Mouse (Mus musculus) adrenal gland, postnatal 25 days (tissue): ENCODE data around the gene Tspan5. TPM values are rescaled to one million over a fixed set of nuclear protein-coding genes. Genes with fewer than 3 reads are reported as not detected.
A peak's percentile ranks its signal among the peaks of the same experiment; 100 is the strongest.

ENCODE experiments used
- DNase-seq: peaks from one replicate; pipeline ENCODE4 v3.0.0; 2021; ENCODE audit warnings: mixed read lengths
- total RNA-seq: library from RNA; stranded (reverse); gene quantifications from 2 replicates; pipeline ENCODE4 v1.2.3, GENCODE M21; 2021

The Tspan5 gene
- total RNA-seq, 1 experiment from 2014 or later: 50.1 TPM

- no peak for DNase-seq
Observed at GRCm38 (mm10) chr3:138877741-138878140, 135.7 kb downstream of the Tspan5 start.

GRCm38 (mm10) chr3:138880999-138881724 is 139.2 kb downstream of the Tspan5 start:
- no peak for DNase-seq

GRCm38 (mm10) chr3:138881725-138882347 is 139.8 kb downstream of the Tspan5 start:
- DNase-seq: no peak

- DNase-seq: no peak
Observed at GRCm38 (mm10) chr3:138886121-138886520, 144.1 kb downstream of the Tspan5 start.

GRCm38 (mm10) chr3:138889214-138889613 is 147.2 kb downstream of the Tspan5 start:
- DNase-seq: no peak

GRCm38 (mm10) chr3:138889769-138890295 is 147.8 kb downstream of the Tspan5 start:
- no peak for DNase-seq

GRCm38 (mm10) chr3:138893520-138893919 is 151.5 kb downstream of the Tspan5 start:
- no peak for DNase-seq

- DNase-seq: no peak
Observed at GRCm38 (mm10) chr3:138897500-138897899, 155.5 kb downstream of the Tspan5 start.

- DNase-seq: no peak
Observed at GRCm38 (mm10) chr3:138898055-138898454, 156.1 kb downstream of the Tspan5 start.

GRCm38 (mm10) chr3:138900571-138901141 is 158.7 kb downstream of the Tspan5 start:
- DNase-seq: peak; percentile 61

- DNase-seq: no peak
Observed at GRCm38 (mm10) chr3:138905678-138906077, 163.7 kb downstream of the Tspan5 start.

- DNase-seq: peak; percentile 54
Observed at GRCm38 (mm10) chr3:138906112-138906880, 164.3 kb downstream of the Tspan5 start.

- DNase-seq: no peak
Observed at GRCm38 (mm10) chr3:138909313-138909712, 167.3 kb downstream of the Tspan5 start.

- DNase-seq: no peak
Observed at GRCm38 (mm10) chr3:138912504-138912903, 170.5 kb downstream of the Tspan5 start.

- DNase-seq: no peak
Observed at GRCm38 (mm10) chr3:138914626-138915288, 172.8 kb downstream of the Tspan5 start.

- no peak for DNase-seq
Observed at GRCm38 (mm10) chr3:138916591-138916990, 174.6 kb downstream of the Tspan5 start.

GRCm38 (mm10) chr3:138917016-138917415 is 175.0 kb downstream of the Tspan5 start:
- no peak for DNase-seq

- no peak for DNase-seq
Observed at GRCm38 (mm10) chr3:138918241-138918640, 176.2 kb downstream of the Tspan5 start.

- no peak for DNase-seq
Observed at GRCm38 (mm10) chr3:138926161-138926560, 184.2 kb downstream of the Tspan5 start.

- no peak for DNase-seq
Observed at GRCm38 (mm10) chr3:138927437-138927836, 185.4 kb downstream of the Tspan5 start.

GRCm38 (mm10) chr3:138936780-138937179 is 194.8 kb downstream of the Tspan5 start:
- no peak for DNase-seq

GRCm38 (mm10) chr3:138937241-138937640 is 195.2 kb downstream of the Tspan5 start:
- DNase-seq: no peak
